Mouse (Mus musculus) activated CD4-positive, CD25-positive, alpha-beta regulatory T cell, adult 4 months (primary cell): ENCODE results near the gene Gnl3. TPM values are rescaled to one million over a fixed set of nuclear protein-coding genes. Genes with fewer than 3 reads are reported as not detected.

Experiments
- polyA plus RNA-seq, 2 experiments: library from polyadenylated mRNA; unstranded; fragments of 100-300 nt; shearing (Covaris generic); gene quantifications; one replicate each; pipeline ENCODE4 v1.2.1; 2017

The Gnl3 gene
- polyA plus RNA-seq, 2 experiments from 2014 or later: 61.3 to 74.2 TPM

Other genes with a start within 250 kb of the Gnl3 start
- 1 to 10 TPM; 4.9 to 5.7 TPM for gene Tmem110, start 193.6 kb downstream of the Gnl3 start, polyA plus RNA-seq
- gene Mustn1, start 140.0 kb downstream of the Gnl3 start, polyA plus RNA-seq: 1 to 10 TPM in 1 of 2 experiments, under 1 TPM in 1; 0.68 to 1.8 TPM
- gene Itih4, start 132.7 kb downstream of the Gnl3 start, polyA plus RNA-seq: not detected
- gene Itih3, start 95.4 kb downstream of the Gnl3 start, polyA plus RNA-seq: not detected
- gene Itih1, start 75.9 kb downstream of the Gnl3 start, polyA plus RNA-seq: not detected
- 1 to 10 TPM; 4.6 to 6.6 TPM for gene Nek4, start 67.8 kb downstream of the Gnl3 start, polyA plus RNA-seq
- 1 to 10 TPM; 4.1 to 9.7 TPM for gene Glt8d1, start 17.8 kb downstream of the Gnl3 start, polyA plus RNA-seq
- gene Spcs1, start 17.5 kb downstream of the Gnl3 start, polyA plus RNA-seq: 100 to 1,000 TPM; 322 to 323 TPM
- gene Pbrm1, start within 50 bp of the Gnl3 start, polyA plus RNA-seq: 10 to 100 TPM; 41.0 to 51.7 TPM
- 100 to 1,000 TPM in 1 of 2 experiments, 10 to 100 TPM in 1; 76.4 to 122 TPM for gene Smim4, start 109.8 kb upstream of the Gnl3 start, polyA plus RNA-seq
- gene Nt5dc2, start 111.9 kb upstream of the Gnl3 start, polyA plus RNA-seq: not detected
- gene Stab1, start 149.5 kb upstream of the Gnl3 start, polyA plus RNA-seq: 1 to 10 TPM; 1.6 to 1.9 TPM
- gene Tnnc1, start 189.2 kb upstream of the Gnl3 start, polyA plus RNA-seq: not detected
- gene Nisch, start 197.8 kb upstream of the Gnl3 start, polyA plus RNA-seq: 100 to 1,000 TPM; 130 to 131 TPM
- gene Sema3g, start 198.7 kb upstream of the Gnl3 start, polyA plus RNA-seq: not detected
- 10 to 100 TPM; 10.7 to 12.9 TPM for gene Phf7, start 232.2 kb upstream of the Gnl3 start, polyA plus RNA-seq
- gene Bap1, start 232.3 kb upstream of the Gnl3 start, polyA plus RNA-seq: 10 to 100 TPM; 21.1 to 25.4 TPM